Mouse (Mus musculus): Measurements from ENCODE around the gene Clk3. TPM values are rescaled to one million over a fixed set of nuclear protein-coding genes. Genes with fewer than 3 reads are reported as not detected.

The Clk3 gene
- polyA plus RNA-seq, 1 experiment from 2014 or later: 68.7 TPM

DNA sequence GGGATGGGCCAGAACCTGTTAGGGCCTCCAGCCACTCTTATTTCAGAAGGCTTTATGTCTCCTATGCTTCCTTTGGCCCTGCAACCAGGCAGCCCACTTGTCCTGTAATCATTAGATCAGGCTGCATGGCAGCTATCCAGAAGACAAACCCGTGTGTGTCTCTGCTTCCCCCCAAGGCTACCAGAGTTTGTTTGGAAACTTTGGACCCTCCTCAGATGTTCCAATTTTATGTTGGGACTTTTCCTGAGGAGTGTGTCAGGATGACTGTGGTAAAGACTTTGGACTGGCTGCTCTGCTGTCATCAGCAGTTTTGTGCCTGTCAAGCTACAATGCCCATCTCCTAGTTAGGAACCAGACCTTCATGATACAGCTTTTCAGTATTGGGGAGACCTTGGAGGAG, 16.8 kb downstream of the Clk3 start:
- H3K27me3 ChIP-seq (ENCODE audit: control insufficient read depth, insufficient read depth, low read length): no peaks in the 10 kb centered on the region
- peaks cover 93% of the 10 kb centered on the region for H3K36me3 ChIP-seq (ENCODE audit: control insufficient read depth, insufficient read depth, low read length)
- H3K27ac ChIP-seq (replicated peaks; ENCODE audit: low read depth, low read length): no peak overlapping the region
- WGBS: 76% methylated on average over 1 of the region's 1 CpGs
- ATAC-seq (ENCODE audit: low FRiP score, low TSS enrichment) (no peak), DNase-seq (no peak)
- no peak overlapping the region for H3K4me3 ChIP-seq (replicated peaks; ENCODE audit: low read depth, low read length)
- no peak overlapping the region for H3K4me2 ChIP-seq (ENCODE audit: low read length)
- H3K9ac ChIP-seq (replicated peaks; ENCODE audit: low read length): no peak overlapping the region
- H3K9me3 ChIP-seq (ENCODE audit: control insufficient read depth, low read length): no peaks in the 10 kb centered on the region
- H3K4me1 ChIP-seq (ENCODE audit: control insufficient read depth, insufficient read depth, low read length): no peaks in the 10 kb centered on the region

DNA sequence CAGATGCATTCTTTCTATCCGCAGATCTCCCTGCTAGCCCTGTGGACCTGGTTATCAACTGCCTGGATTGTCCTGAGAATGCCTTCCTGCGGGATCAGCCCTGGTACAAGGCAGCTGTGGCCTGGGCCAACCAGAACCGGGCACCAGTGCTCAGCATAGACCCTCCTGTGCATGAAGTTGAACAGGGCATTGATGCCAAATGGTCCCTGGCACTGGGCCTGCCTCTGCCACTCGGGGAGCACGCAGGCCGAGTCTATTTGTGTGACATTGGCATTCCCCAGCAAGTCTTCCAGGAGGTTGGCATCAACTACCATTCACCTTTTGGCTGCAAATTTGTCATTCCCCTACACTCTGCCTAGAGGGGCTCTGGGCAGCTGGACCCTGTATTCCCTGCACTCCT, 17.5 kb downstream of the Clk3 start:
- H3K4me1 ChIP-seq (ENCODE audit: control insufficient read depth, insufficient read depth, low read length): no peaks in the 10 kb centered on the region
- WGBS: 90% methylated on average over 6 of the region's 6 CpGs
- no peak overlapping the region for H3K27ac ChIP-seq (replicated peaks; ENCODE audit: low read depth, low read length)
- no peaks in the 10 kb centered on the region for H3K9me3 ChIP-seq (ENCODE audit: control insufficient read depth, low read length)
- no peak overlapping the region for H3K9ac ChIP-seq (replicated peaks; ENCODE audit: low read length)
- H3K4me2 ChIP-seq (ENCODE audit: low read length): no peak overlapping the region
- peaks cover 89% of the 10 kb centered on the region for H3K36me3 ChIP-seq (ENCODE audit: control insufficient read depth, insufficient read depth, low read length)
- ATAC-seq (ENCODE audit: low FRiP score, low TSS enrichment) (no peak), DNase-seq (no peak)
- H3K4me3 ChIP-seq (replicated peaks; ENCODE audit: low read depth, low read length): no peak overlapping the region
- H3K27me3 ChIP-seq (ENCODE audit: control insufficient read depth, insufficient read depth, low read length): no peaks in the 10 kb centered on the region

DNA sequence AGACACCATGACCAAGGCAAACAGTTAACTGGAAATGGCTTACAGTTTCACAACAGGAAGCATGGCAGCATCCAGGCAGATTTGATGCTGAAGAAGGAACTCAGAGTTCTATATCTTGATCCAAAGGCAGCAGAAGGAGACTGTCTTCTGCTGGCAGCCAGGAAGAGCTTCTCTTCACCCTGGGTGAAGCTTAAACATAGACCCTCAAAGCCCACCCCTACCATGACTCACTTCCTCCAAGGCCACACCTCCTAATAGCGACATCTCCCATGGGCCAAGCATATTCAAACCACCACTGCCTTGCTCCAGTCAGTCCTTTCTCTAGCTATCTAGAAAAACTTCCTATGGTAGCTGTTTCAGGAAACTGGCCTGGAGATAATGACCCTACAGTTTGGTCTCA, 18.6 kb downstream of the Clk3 start:
- no peak overlapping the region for H3K4me2 ChIP-seq (ENCODE audit: low read length)
- WGBS: 82% methylated on average over 1 of the region's 1 CpGs
- H3K4me3 ChIP-seq (replicated peaks; ENCODE audit: low read depth, low read length): no peak overlapping the region
- H3K9ac ChIP-seq (replicated peaks; ENCODE audit: low read length): no peak overlapping the region
- no peaks in the 10 kb centered on the region for H3K9me3 ChIP-seq (ENCODE audit: control insufficient read depth, low read length)
- no peaks in the 10 kb centered on the region for H3K27me3 ChIP-seq (ENCODE audit: control insufficient read depth, insufficient read depth, low read length)
- peaks cover 84% of the 10 kb centered on the region for H3K36me3 ChIP-seq (ENCODE audit: control insufficient read depth, insufficient read depth, low read length)
- DNase-seq (no peak), ATAC-seq (ENCODE audit: low FRiP score, low TSS enrichment) (no peak)
- H3K27ac ChIP-seq (replicated peaks; ENCODE audit: low read depth, low read length): no peak overlapping the region
- H3K4me1 ChIP-seq (ENCODE audit: control insufficient read depth, insufficient read depth, low read length): no peaks in the 10 kb centered on the region

DNA sequence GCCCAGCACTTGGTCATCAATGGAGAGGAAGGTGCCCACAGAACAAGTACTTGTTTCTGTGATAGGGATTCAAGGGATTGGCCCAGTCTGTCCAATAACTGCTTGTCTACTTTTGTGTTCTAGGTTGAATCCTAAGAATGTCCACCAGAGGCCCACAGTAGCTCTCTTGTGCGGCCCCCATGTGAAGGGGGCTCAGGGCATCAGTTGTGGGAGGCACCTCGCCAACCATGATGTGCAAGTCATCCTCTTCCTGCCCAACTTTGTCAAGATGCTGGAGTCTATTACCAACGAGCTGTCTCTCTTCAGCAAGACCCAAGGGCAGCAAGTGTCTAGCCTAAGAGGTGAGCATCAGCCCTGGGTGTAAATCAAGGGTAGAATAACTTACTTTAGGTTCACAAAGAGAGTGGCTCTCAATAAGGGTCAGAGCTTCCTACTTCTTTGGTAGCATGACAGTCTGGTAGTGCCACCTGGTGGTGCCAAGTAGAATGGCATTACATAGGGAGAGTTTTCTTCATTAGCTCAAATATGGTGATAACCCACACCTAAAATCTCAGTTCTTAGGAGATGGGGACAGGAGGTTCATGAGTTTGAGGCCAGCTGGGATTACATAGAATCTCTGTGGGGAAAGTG, 21.1 kb downstream of the Clk3 start:
- Histone ChIP-seq H3K9ac (replicated peaks; ENCODE audit: low read length) (no peak overlapping the region), H3K9me3 (ENCODE audit: control insufficient read depth, low read length) (no peaks in the 10 kb centered on the region), H3K27ac (replicated peaks; ENCODE audit: low read depth, low read length) (no peak overlapping the region), H3K4me1 (ENCODE audit: control insufficient read depth, insufficient read depth, low read length) (no peaks in the 10 kb centered on the region), H3K27me3 (ENCODE audit: control insufficient read depth, insufficient read depth, low read length) (no peaks in the 10 kb centered on the region), H3K4me3 (replicated peaks; ENCODE audit: low read depth, low read length) (no peak overlapping the region), H3K4me2 (ENCODE audit: low read length) (no peak overlapping the region), H3K36me3 (ENCODE audit: control insufficient read depth, insufficient read depth, low read length) (peaks cover 80% of the 10 kb centered on the region)
- DNase-seq: peak; percentile 80
- WGBS: 72% methylated on average over 3 of the region's 3 CpGs
- ATAC-seq (ENCODE audit: low FRiP score, low TSS enrichment): no peak

DNA sequence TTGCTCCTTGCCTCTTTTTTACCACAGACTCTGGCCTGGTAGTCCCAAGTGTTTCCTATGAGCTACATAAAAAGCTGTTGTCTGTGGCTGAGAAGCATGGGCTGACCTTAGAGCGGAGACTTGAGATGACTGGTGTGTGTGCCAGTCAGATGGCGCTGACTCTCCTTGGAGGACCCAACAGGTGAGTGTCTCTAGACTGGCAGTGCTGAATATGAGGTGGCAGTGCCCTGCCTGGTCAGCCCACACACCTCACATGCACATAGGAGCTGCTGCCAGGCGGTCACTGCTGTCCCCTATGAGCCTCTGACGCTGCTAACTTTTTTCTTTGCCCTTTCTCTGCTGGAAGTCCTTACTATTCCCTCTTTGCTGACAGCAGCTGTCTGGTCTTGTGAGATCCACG, 25.8 kb downstream of the Clk3 start:
- 92% methylated on average over 5 of the region's 5 CpGs for whole genome bisulfite sequencing
- no peak overlapping the region for H3K4me3 ChIP-seq (replicated peaks; ENCODE audit: low read depth, low read length)
- DNase-seq: no peak
- no peak overlapping the region for H3K9ac ChIP-seq (replicated peaks; ENCODE audit: low read length)
- H3K27ac ChIP-seq (replicated peaks; ENCODE audit: low read depth, low read length): no peak overlapping the region
- H3K36me3 ChIP-seq (ENCODE audit: control insufficient read depth, insufficient read depth, low read length): peaks cover 34% of the 10 kb centered on the region
- H3K27me3 ChIP-seq (ENCODE audit: control insufficient read depth, insufficient read depth, low read length): no peaks in the 10 kb centered on the region
- H3K4me1 ChIP-seq (ENCODE audit: control insufficient read depth, insufficient read depth, low read length): no peaks in the 10 kb centered on the region
- no peaks in the 10 kb centered on the region for H3K9me3 ChIP-seq (ENCODE audit: control insufficient read depth, low read length)
- no peak for ATAC-seq (ENCODE audit: low FRiP score, low TSS enrichment)
- no peak overlapping the region for H3K4me2 ChIP-seq (ENCODE audit: low read length)

DNA sequence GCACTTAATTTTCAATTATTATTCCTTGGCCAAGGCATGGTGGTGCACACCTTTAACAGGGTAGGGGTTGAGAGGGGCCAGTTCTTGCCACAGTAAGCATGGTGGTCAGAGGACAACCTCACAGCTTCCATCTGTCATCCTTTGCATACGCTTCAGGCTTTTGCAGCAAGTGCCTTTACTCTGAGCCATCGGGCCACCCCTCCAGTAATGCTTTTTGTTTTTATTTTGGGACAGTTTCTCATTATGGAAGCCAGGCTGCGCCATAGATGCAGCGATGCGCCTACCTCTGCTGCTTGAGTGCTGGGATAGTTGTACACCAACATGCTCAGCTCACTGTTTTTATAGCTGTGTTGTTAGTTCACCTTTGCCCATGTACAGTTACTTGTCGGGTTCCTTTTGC, 32.1 kb downstream of the Clk3 start:
- Histone ChIP-seq H3K9me3 (ENCODE audit: control insufficient read depth, low read length) (no peaks in the 10 kb centered on the region), H3K4me1 (ENCODE audit: control insufficient read depth, insufficient read depth, low read length) (no peaks in the 10 kb centered on the region), H3K4me3 (replicated peaks; ENCODE audit: low read depth, low read length) (no peak overlapping the region), H3K9ac (replicated peaks; ENCODE audit: low read length) (no peak overlapping the region), H3K4me2 (ENCODE audit: low read length) (no peak overlapping the region), H3K36me3 (ENCODE audit: control insufficient read depth, insufficient read depth, low read length) (peaks cover 10% of the 10 kb centered on the region), H3K27me3 (ENCODE audit: control insufficient read depth, insufficient read depth, low read length) (no peaks in the 10 kb centered on the region), H3K27ac (replicated peaks; ENCODE audit: low read depth, low read length) (no peak overlapping the region)
- ATAC-seq (ENCODE audit: low FRiP score, low TSS enrichment) (no peak), DNase-seq (no peak)
- WGBS: over 99% methylated on average over 6 of the region's 6 CpGs

DNA sequence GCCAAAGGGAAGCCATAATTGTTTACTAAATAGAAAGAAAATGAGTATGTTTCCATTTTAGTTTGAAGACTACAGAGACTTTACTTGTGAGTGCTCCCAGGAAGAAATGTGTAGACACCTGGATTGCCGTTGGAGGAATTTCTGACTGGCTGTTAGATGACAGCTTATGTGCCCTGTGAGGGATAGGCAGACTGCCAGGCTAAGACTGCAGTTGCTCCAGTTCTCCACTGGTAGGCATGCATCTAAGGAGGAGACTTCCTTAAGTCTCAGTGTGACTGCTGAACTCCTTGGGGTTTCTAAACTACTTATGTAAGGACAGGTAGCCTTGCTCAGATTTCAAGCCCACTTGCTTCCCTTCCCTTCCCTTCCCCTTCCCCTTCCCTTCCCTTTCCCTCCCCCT, 37.3 kb downstream of the Clk3 start:
- no peak for DNase-seq

DNA sequence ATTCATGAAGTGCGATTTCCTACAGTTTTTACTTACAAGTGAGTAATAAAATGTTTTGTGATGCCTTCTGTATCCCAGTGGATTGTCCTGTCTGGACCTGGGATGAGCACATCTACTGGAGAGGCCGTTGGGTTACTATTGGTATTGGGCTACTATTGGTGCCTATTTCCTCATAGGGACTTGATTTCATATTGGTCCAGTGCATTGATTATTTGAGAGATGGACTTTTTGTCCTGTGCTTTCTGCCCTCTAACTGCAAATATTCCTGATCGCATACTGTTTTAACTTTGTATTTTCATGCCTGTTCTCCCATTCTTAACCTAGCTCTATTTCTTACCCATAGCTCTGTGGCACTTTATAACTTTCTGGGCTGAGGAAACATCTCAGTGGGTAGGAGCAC, 41.0 kb downstream of the Clk3 start:
- Histone ChIP-seq H3K27ac (replicated peaks; ENCODE audit: low read depth, low read length) (no peak overlapping the region), H3K4me2 (ENCODE audit: low read length) (no peak overlapping the region), H3K9me3 (ENCODE audit: control insufficient read depth, low read length) (no peaks in the 10 kb centered on the region), H3K27me3 (ENCODE audit: control insufficient read depth, insufficient read depth, low read length) (no peaks in the 10 kb centered on the region), H3K36me3 (ENCODE audit: control insufficient read depth, insufficient read depth, low read length) (peaks cover 51% of the 10 kb centered on the region), H3K4me1 (ENCODE audit: control insufficient read depth, insufficient read depth, low read length) (no peaks in the 10 kb centered on the region), H3K4me3 (replicated peaks; ENCODE audit: low read depth, low read length) (no peak overlapping the region), H3K9ac (replicated peaks; ENCODE audit: low read length) (no peak overlapping the region)
- DNase-seq (no peak), ATAC-seq (ENCODE audit: low FRiP score, low TSS enrichment) (no peak)
- WGBS: 98% methylated on average over 3 of the region's 3 CpGs

More for the DNA sequence above, 37.3 kb downstream of the Clk3 start:
- Histone ChIP-seq H3K9me3 (ENCODE audit: control insufficient read depth, low read length) (no peaks in the 10 kb centered on the region), H3K4me3 (replicated peaks; ENCODE audit: low read depth, low read length) (no peak overlapping the region), H3K4me1 (ENCODE audit: control insufficient read depth, insufficient read depth, low read length) (no peaks in the 10 kb centered on the region), H3K27me3 (ENCODE audit: control insufficient read depth, insufficient read depth, low read length) (no peaks in the 10 kb centered on the region), H3K27ac (replicated peaks; ENCODE audit: low read depth, low read length) (no peak overlapping the region), H3K9ac (replicated peaks; ENCODE audit: low read length) (no peak overlapping the region), H3K36me3 (ENCODE audit: control insufficient read depth, insufficient read depth, low read length) (peaks cover 34% of the 10 kb centered on the region), H3K4me2 (ENCODE audit: low read length) (no peak overlapping the region)
- 100% methylated on average over 1 of the region's 1 CpGs for WGBS
- no peak for ATAC-seq (ENCODE audit: low FRiP score, low TSS enrichment)

DNA sequence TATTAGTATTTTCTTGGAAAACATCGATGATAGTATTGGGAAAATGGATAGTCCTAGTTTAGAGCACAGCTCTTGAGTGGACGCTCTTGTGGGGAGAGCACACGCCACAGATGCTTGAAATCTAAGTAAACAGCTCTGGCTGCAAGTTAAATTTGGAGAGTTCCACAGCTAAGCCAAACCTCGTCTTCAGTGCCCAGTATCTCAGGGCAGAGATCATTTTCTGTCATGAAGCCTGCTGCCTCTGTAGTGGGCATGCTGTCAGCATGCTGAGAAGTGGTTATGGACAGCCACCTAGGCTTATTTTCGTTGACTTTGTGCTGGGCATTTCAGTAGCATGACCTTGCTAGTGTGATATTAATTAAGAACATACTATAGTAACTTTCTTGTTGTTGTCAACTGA, 41.9 kb downstream of the Clk3 start:
- no peaks in the 10 kb centered on the region for H3K27me3 ChIP-seq (ENCODE audit: control insufficient read depth, insufficient read depth, low read length)
- no peak overlapping the region for H3K4me2 ChIP-seq (ENCODE audit: low read length)
- no peak for ATAC-seq (ENCODE audit: low FRiP score, low TSS enrichment)
- H3K27ac ChIP-seq (replicated peaks; ENCODE audit: low read depth, low read length): no peak overlapping the region
- H3K36me3 ChIP-seq (ENCODE audit: control insufficient read depth, insufficient read depth, low read length): peaks cover 48% of the 10 kb centered on the region
- H3K9me3 ChIP-seq (ENCODE audit: control insufficient read depth, low read length): no peaks in the 10 kb centered on the region
- H3K4me1 ChIP-seq (ENCODE audit: control insufficient read depth, insufficient read depth, low read length): no peaks in the 10 kb centered on the region
- H3K4me3 ChIP-seq (replicated peaks; ENCODE audit: low read depth, low read length): no peak overlapping the region
- no peak for DNase-seq
- 91% methylated on average over 5 of the region's 5 CpGs for WGBS
- no peak overlapping the region for H3K9ac ChIP-seq (replicated peaks; ENCODE audit: low read length)

All from midbrain, embryonic 14.5 days (tissue).